Mouse (Mus musculus): ENCODE data around the gene Tmem30c.

Gene Tmem30c

DNA sequence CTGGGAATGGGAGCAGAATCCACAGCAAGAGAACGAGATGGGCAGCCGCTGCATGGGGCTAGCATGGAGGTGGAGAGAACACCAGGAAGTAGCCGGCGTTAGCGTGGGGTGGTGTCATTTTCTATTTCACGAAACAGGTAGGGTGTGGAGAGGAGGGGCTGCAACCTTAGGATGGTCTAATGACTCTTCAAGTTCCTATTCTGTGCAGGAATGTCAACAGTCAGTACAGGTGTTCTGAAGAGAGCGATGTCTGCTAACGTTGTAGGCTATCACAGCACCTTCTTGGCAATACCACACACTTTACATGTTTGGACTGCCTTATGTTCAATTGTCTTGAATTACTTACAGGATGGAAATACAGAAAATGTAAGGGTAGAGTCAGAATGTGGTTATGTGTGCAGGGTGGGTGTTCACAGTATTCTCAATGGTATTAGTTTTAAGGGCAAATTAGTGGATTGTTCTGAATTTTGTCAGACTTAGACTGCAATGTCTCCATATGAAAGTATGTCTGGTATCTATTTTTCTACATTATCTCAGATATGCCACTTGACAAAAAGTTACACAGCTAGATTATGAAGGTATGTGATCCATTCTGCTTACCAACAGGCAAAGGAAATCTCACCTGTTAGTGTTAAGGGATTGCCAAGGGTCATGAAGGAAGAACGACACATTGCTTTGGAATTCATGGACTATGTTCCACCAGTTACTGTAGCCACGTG, 2.7 kb upstream of the Tmem30c start:
- no peak for DNase-seq (ENCODE audit: low spot score in 2 of 2)

GRCm38 (mm10) chr16:57292296-57292695, 369 bp downstream of the Tmem30c start:
- no peak for DNase-seq (ENCODE audit: low spot score in 2 of 2)

- no peak for DNase-seq (ENCODE audit: low spot score in 2 of 2)
Observed at GRCm38 (mm10) chr16:57291696-57292095, 969 bp downstream of the Tmem30c start.

- DNase-seq (ENCODE audit: low spot score in 2 of 2): no peak
Observed at GRCm38 (mm10) chr16:57281417-57281816, 11.2 kb downstream of the Tmem30c start.

DNA sequence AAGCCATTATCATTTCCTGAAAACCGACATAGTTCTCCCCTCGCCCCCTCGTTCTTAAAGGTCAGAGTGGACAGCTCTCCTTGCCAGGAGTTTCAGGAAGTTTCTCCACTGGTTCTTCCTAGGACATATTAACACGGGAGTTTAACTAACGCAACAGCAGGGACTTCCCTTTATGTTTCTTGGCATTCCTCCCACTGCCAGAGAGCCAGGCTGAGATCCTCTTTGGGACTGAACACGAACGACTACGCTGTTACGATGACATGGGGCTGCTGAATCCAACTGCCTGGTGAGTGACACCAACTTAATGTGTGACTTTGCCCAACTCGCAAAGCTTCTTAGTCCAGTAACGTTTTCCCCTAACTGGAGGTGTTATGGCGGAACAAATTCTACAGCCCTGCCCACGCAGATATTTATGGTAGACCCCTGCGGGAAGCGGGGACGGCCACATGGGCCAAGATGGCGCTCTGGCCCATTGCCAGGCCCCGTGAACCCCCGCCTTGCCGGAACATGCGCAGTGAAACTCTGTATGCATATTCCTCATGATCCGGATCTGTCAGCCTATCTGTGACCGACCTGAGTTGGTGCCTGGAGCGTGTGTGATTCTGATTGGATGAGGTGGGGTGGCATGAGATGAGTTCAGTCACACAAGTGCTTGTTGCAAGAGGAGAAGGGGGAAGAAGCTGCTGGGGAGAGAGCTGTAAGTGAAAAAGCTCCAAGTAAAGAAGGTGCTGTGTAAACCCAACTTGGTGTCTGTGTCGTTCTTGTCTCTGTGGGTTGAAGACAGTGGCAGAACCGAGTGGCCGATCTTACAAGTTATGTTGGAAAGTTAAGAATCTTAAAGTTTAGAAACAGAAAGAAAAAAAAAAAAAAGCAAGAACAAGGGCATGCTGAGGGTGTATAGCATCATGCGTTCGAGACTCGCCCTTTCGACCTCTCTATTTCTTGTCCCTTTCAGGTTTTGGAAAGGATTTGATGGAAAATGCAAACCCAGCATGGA, 12.1 kb downstream of the Tmem30c start:
- DNase-seq (ENCODE audit: low spot score in 2 of 2): no peak

DNA sequence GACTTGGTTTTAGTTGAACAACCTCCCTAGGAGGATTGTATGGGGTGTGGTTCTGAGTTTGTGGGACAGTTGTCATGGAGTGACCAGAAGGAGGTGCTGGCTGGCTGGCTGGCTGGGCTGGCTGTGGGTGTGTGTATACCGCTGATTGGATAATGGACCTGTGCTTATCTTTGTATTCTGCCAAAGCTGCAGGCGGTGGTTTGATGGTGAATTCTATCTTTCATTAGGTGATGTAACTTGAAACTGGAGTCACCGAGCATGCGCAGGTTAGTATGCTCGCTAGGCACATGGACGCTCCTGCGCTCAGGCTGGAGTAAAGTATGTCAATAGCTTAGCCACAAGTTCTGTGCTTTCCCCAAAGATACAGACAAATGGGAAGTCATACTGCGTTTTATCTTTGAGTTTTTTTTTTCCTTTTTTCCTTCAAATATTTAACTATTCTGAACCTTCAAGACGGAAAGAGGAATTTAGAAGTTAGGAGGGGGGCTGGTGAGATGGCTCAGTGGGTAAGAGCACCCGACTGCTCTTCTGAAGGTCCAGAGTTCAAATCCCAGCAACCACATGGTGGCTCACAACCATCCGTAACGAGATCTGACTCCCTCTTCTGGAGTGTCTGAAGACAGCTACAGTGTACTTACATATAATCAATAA, 13.6 kb downstream of the Tmem30c start:
- no peak for DNase-seq (ENCODE audit: low spot score in 2 of 2)

GRCm38 (mm10) chr16:57269751-57270150, 22.9 kb downstream of the Tmem30c start:
- no peak for DNase-seq (ENCODE audit: low spot score in 2 of 2)

DNA sequence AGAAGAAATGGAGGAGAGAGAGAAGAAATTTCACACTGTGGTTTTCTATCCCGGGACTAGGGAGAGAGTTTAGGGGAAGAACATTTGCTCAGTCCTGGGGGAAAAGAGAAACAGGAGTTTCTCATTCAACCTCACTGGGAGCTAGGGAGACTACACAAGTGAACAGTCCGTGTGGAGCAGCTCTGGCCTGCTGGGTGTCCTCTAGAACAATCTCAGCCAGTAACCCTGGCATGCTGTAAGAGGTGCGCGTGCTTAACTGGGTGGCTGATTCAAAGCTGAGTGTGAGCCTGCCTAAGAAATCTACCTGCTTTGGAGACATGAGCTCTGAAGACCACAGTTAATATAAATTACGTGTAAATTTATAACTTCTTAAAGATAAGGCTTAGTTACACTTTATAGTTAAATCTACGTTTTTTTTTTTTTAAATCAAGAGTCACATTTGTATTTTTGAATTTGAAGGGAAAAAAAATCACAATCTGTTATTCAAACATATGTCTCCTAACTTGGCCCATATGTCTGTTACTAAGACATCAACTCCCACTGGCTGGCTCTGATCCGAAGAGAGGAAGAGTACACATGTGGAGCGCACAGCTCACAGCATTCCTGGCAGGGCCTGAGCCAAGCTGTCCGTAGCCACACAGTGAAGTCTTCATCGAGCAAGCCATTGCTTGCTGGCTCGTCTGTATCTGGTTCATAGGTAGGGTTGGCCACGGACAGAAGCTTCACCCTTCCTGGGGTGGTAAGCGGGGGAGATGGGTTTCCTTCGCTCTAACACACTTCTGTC, 24.4 kb downstream of the Tmem30c start:
- DNase-seq (ENCODE audit: low spot score in 2 of 2): no peak

DNA sequence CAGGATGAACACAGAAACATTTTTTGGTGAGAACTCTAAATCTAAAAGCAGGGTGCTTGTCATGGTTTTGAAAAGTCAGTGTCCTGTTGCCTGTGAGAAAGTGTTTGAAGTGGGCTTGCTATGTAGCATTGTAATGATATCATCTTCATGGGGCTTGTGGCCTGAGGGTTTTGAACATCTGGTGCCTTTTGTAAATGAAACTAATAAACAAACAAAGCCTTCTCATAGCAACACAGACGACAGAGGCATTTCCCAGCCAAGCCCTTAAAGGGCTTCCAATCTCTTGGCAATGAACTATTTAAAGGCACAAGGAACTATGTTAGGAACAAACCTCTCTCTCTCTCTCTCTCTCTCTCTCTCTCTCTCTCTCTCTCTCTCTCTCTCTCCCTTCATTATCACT, 25.6 kb downstream of the Tmem30c start:
- DNase-seq (ENCODE audit: low spot score in 2 of 2): no peak

- no peak for DNase-seq (ENCODE audit: low spot score in 2 of 2)
Observed at GRCm38 (mm10) chr16:57260152-57260551, 32.5 kb downstream of the Tmem30c start.

DNA sequence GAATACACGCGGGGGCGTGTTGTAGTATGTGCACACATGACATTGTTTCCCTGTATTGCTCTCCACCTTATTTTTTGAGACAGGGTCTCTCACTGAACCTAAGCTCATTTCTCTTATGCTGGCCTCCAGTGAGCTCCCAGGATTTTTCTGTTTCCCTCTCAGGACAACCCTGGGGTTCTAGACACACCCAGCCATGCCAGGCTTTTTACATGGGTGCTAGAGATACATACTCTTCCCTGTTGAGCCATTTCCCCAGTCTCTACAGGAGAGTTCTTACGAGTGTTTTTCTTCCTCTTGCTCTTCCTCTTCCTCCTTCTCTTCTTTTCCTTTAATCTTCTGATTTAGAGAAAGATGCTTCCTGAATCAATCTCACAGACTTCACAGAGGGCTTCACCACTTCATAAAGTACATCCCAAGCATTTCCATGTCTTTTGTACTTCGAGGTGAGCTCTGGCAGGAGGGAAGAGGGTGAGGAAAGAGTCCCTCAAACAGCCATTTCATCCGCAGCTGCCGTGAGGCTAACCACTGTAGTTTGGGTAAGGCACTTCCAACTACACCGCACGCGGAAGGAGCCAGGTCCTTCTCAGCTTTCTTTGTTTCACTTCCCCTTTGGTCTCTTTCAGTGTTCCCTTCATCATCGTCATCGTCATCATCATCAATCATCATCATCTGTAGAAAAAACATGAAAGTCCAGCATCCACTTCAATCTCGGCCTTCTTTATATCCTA, 33.1 kb downstream of the Tmem30c start:
- no peak for DNase-seq (ENCODE audit: low spot score in 2 of 2)

DNA sequence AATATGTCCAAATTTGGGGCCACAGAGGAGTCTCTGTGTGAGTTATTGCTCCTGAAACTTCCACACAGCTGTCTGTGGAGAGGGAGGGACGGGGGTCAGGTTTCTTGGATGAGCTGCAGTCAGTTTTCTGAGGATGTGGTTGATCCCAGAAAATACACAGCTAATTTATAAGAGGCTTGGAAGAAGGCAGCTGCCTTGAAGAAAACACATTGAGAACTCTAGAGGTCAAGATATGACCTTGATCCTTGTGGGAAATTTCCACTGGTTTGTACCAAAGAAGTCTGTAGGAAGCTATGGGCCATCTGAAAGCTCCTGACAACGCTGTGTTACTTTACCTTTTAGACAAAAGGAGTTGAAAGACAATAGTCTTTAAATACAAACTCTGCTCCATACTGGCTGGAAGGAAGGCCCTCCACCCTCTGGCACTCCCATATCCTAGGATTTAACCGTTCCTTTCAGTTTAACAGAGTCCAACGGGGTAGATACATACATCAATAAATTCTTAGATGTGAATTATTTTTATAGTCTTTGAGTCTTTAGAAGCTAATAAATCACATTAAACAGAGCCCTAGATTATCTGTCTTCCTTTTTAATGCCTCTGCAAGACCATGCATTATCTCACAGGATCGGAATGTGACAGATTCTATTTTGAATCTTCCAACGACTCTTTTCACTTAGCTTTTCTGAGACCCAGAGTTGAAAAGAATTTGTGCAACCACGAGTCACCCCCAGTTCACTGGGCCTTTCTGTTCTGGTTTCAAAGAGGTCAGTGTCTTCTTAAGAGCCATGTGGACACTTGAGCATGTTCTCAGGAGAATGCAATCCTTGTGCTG, 40.9 kb downstream of the Tmem30c start:
- no peak for DNase-seq (ENCODE audit: low spot score in 2 of 2)

- DNase-seq (ENCODE audit: low spot score in 2 of 2): no peak
Observed at GRCm38 (mm10) chr16:57250991-57251390, 41.7 kb downstream of the Tmem30c start.

DNA sequence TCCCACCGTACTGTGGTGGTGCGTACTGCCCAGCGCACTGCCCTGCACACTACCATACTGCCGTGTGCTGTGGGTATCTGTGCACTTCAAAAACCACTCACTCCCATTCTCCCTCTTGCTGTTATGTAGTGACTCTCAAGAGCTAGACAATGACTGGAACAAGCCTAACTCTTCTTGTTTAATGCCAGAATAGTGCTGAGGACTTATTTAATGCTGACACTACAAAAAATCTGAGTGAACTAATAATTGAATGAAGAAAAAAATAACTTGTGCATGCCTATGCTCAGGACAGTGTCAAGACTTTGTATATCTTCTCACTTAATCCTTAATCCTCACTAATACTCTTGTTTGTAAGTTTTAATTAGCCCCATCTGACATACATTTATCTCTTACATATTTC, 45.2 kb downstream of the Tmem30c start:
- DNase-seq (ENCODE audit: low spot score in 2 of 2): no peak

DNA sequence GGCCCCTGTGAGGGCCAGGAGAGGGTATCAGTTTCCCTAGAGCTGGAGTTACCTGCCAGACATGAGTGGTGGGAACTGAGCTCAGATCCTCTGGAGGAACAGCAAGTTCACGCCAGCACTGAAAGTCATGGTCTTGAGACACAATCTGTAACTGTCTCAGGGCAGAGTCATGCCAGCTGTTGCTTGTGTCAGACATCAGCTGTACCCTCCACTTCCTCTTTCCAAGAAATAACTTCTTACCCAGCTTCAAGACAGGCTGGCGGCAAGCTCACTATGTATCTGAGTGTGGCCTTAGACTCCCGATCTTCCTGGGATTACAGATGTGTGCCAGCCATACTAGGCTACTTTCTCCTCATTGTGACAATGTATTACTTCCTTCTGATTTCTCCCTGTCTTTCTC, 46.1 kb downstream of the Tmem30c start:
- no peak for DNase-seq (ENCODE audit: low spot score in 2 of 2)

DNA sequence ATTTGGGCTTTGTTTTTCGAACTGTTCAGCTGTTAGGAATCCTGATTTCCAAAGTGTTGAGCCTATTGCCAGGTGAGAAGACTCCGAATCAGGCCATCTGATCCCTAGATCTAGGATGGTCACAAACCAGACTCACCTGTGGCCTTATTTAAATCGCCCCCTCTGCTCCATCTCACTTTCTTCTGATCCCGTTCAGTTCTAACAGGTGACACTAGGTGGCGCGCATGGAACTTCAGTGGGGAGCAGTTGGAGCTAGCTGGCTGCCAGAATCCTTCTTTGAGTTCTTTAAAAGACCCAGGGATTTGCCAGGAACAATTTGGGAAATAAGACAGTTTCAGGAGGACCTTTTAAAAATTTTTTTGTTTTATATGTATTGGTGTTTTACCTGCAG, 48.8 kb downstream of the Tmem30c start:
- DNase-seq (ENCODE audit: low spot score in 2 of 2): peak; percentile 55 to 69

DNA sequence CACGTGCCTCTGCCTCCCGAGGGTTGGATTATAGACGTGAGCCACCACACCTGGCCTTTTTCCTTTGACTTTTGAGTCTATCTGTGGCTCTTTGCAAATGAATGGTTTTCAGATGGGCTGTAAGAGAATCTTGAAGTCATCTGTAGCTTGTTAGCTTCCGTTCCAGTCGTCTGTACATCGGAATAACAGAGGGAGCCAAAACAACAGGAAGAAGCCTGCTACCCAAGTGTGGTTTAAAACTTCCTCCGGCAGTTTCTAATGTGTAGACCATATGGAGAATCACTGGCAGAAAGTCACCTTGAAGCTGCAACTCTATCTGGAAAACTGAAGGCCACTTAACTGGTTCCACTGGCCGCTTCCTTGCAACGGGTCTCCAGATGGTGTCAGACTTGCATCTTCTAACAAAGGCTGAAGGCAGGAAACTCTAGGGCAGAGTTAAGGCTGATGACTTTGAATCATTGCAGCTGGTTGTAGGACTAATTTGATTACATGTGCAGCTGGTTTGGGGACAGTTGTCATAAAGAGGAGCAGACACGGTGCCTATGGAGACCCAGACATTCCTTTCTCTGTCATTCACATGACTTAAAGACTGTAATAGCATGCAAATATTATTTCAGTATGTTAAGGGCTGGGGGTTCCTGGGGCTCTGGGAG, 49.3 kb downstream of the Tmem30c start:
- no peak for DNase-seq (ENCODE audit: low spot score in 2 of 2)

- no peak for DNase-seq (ENCODE audit: low spot score in 2 of 2)
Observed at GRCm38 (mm10) chr16:57242857-57243204, 49.8 kb downstream of the Tmem30c start.

GRCm38 (mm10) chr16:57235871-57236510, 56.7 kb downstream of the Tmem30c start:
- no peak for DNase-seq (ENCODE audit: low spot score in 2 of 2)
